12 mouse cellular contexts compared by ENCODE assay signal in the genomic region with DNA sequence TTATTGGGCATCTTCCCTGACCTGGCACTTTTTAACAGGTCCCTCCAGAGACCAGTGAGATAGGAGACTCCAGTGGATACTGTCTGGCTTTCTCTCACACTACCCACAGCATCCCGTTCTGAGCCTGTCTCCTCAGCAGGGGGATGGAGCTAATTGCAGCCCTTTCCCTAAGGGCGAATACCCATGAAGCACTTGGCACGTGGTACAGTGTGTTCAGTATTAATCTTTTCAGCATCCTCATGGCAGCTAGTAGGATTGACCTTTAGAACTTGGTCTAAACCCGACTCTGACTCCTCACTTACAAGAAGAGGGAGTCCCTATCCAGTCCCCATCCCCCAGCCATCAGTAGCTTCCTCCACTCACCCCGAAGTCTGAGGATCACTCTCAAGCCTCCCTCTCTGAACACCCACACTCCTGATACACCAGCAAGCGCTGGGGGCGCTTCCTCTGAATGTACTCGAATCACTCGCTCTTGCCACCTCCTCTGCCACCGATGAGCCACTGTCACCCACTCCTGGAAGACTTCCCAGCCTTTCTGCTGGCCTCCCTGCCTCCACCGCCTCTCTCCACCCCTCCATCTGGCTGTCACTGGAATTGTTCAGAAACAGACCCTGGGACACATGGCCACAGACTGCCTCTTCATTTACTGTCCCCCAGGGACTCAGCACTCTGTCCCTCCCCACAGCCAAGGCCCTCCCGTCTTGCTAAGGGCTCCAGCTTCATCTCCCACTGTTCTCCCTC. TPM values are rescaled to one million over a fixed set of nuclear protein-coding genes. Genes with fewer than 3 reads are reported as not detected.
A peak's percentile ranks its signal among the peaks of the same experiment; 100 is the strongest.
DNase-seq lines count a peak whose midpoint lies in the region; ATAC-seq and TF ChIP-seq lines count a peak whose summit lies in the region.
"Had no signal": no experiment of that assay in that cellular context is flagged by ENCODE, and none has a peak within 500 bp of the region (broad histone marks: within the 10 kb centered on the region; RNA-seq: fewer than 3 reads in every experiment).

No protein-coding gene starts in this region.

- no peak overlapping the region for H3K27ac ChIP-seq in kidney, adult 2 months (ENCODE audit: insufficient read depth, low read depth, low read length)
- no peak overlapping the region for H3K27ac ChIP-seq in kidney, embryonic 15.5 days
- no peak overlapping the region for H3K27ac ChIP-seq in intestine, embryonic 15.5 days
- H3K27ac ChIP-seq: heart, embryonic 15.5 days; limb, embryonic 15.5 days had no signal

- H3K9me3 ChIP-seq in kidney, embryonic 15.5 days (replicated peaks), result no peaks in the 10 kb centered on the region
- H3K9me3 ChIP-seq in intestine, embryonic 15.5 days, result no peaks in the 10 kb centered on the region
- H3K9me3 ChIP-seq: heart, embryonic 15.5 days; limb, embryonic 15.5 days; megakaryocyte, embryonic 14.5 days had no signal

- H3K4me3 ChIP-seq in kidney, adult 2 months (ENCODE audit: insufficient read depth, low read depth, low read length), result no peak overlapping the region
- H3K4me3 ChIP-seq in kidney, embryonic 15.5 days (replicated peaks), result no peak overlapping the region
- no peak overlapping the region for H3K4me3 ChIP-seq in intestine, embryonic 15.5 days (replicated peaks)
- H3K4me3 ChIP-seq: heart, embryonic 15.5 days; limb, embryonic 15.5 days; megakaryocyte, embryonic 14.5 days had no signal

- 64% methylated on average over 12 of the region's 12 CpGs for WGBS in kidney, adult 2 months
- WGBS in kidney, embryonic 15.5 days, result 61% methylated on average over 12 of the region's 12 CpGs
- 68% methylated on average over 12 of the region's 12 CpGs for WGBS in intestine, embryonic 15.5 days

- no peak for TF ChIP-seq CTCF in kidney, adult 2 months (conservative IDR thresholded peaks at IDR 0.05; ENCODE audit: insufficient read depth, insufficient read length, low read depth, low read length)

- peak; percentile 55 for DNase-seq in kidney, adult 2 months
- DNase-seq in right cerebral cortex, adult 18-20 months, result peak; percentile 89
- DNase-seq in right cerebral cortex, postnatal 14 days, result no peak
- peak; percentile 70 to 88 for DNase-seq in frontal cortex, adult 2 months (ENCODE audit: extremely low spot score in 1 of 2, low spot score in 1 of 2)
- peak; percentile 71 to 81 for DNase-seq in right cerebral cortex, postnatal 36 days (ENCODE audit: low spot score in 2 of 2)
- DNase-seq in gastrocnemius, postnatal 25 days, result no peak

- H3K27me3 ChIP-seq in kidney, adult 2 months (replicated peaks; ENCODE audit: control insufficient read depth, insufficient read depth, low read length), result no peaks in the 10 kb centered on the region
- no peaks in the 10 kb centered on the region for H3K27me3 ChIP-seq in kidney, embryonic 15.5 days
- no peaks in the 10 kb centered on the region for H3K27me3 ChIP-seq in intestine, embryonic 15.5 days (replicated peaks)
- H3K27me3 ChIP-seq: heart, embryonic 15.5 days; limb, embryonic 15.5 days; Patski had no signal

- H3K4me2 ChIP-seq in kidney, embryonic 15.5 days, result no peak overlapping the region
- H3K4me2 ChIP-seq in intestine, embryonic 15.5 days (replicated peaks), result no peak overlapping the region
- H3K4me2 ChIP-seq: heart, embryonic 15.5 days; limb, embryonic 15.5 days had no signal

- TF ChIP-seq POLR2A in kidney, adult 2 months (IDR thresholded peaks at IDR 0.05; ENCODE audit: low read depth, low read length), result no peak

- no peaks in the 10 kb centered on the region for H3K36me3 ChIP-seq in kidney, adult 2 months (ENCODE audit: control insufficient read depth, insufficient read depth, low read length)
- no peaks in the 10 kb centered on the region for H3K36me3 ChIP-seq in kidney, embryonic 15.5 days
- no peaks in the 10 kb centered on the region for H3K36me3 ChIP-seq in intestine, embryonic 15.5 days
- H3K36me3 ChIP-seq: heart, embryonic 15.5 days; limb, embryonic 15.5 days had no signal

- H3K4me1 ChIP-seq in kidney, adult 2 months (ENCODE audit: control insufficient read depth, insufficient read depth, low read length), result no peaks in the 10 kb centered on the region
- peaks cover 17% of the 10 kb centered on the region; the same call in 1 of the 2 replicates for H3K4me1 ChIP-seq in kidney, embryonic 15.5 days
- H3K4me1 ChIP-seq in intestine, embryonic 15.5 days (replicated peaks), result no peaks in the 10 kb centered on the region

- no peak overlapping the region for H3K9ac ChIP-seq in kidney, embryonic 15.5 days
- no peak overlapping the region for H3K9ac ChIP-seq in intestine, embryonic 15.5 days
- H3K9ac ChIP-seq: heart, embryonic 15.5 days; limb, embryonic 15.5 days had no signal

- ATAC-seq in kidney, embryonic 15.5 days (replicated peaks; ENCODE audit: low FRiP score), result no peak
- no peak for ATAC-seq in intestine, embryonic 15.5 days
- ATAC-seq: Patski had no signal

RNA-seq across cellular contexts. Expression of gene Src, which starts 8.3 kb away (rescaled TPM):
- 31.8 and 33.9 TPM in 2 replicates for polyA plus RNA-seq in kidney, adult 2 months (2012; rRNA removed)
- polyA plus RNA-seq in kidney, embryonic 15.5 days (2015; fragmentation: Nextera tagmentation; extraction: Ambion mirVana), result 17.6 and 18.2 TPM in 2 replicates
- polyA plus RNA-seq in frontal cortex, adult 2 months (2012; rRNA removed), result 82.0 and 91.2 TPM in 2 replicates
- polyA plus RNA-seq in intestine, embryonic 15.5 days (2015; fragmentation: Nextera tagmentation; extraction: Ambion mirVana), result 18.1 and 19.4 TPM in 2 replicates
- total RNA-seq in gastrocnemius, postnatal 25 days (2021), result 1 to 10 TPM; 3.1 to 3.6 TPM

RNA-seq across cellular contexts. Expression of gene Manbal, which starts 42.6 kb away (rescaled TPM):
- polyA plus RNA-seq in kidney, adult 2 months (2012; rRNA removed), result 70.0 and 75.9 TPM in 2 replicates
- polyA plus RNA-seq in kidney, embryonic 15.5 days (2015; fragmentation: Nextera tagmentation; extraction: Ambion mirVana), result 71.7 and 81.2 TPM in 2 replicates
- polyA plus RNA-seq in frontal cortex, adult 2 months (2012; rRNA removed), result 98.3 and 103 TPM in 2 replicates
- polyA plus RNA-seq in intestine, embryonic 15.5 days (2015; fragmentation: Nextera tagmentation; extraction: Ambion mirVana), result 68.4 and 73.7 TPM in 2 replicates
- 10 to 100 TPM; 12.5 to 15.7 TPM for total RNA-seq in gastrocnemius, postnatal 25 days (2021)

Comparison
In these comparisons a context has a peak if more than half of its experiments do, and no peak if none do; other contexts are left out.
1. DNase-seq: peak in kidney, adult 2 months (single experiment), right cerebral cortex, adult 18-20 months (single experiment), frontal cortex, adult 2 months (2 of 2) and right cerebral cortex, postnatal 36 days (2 of 2); none in right cerebral cortex, postnatal 14 days (single experiment) and gastrocnemius, postnatal 25 days (single experiment).